Comparison of ENCODE assay signal across 8 mouse cellular contexts in the genomic region with DNA sequence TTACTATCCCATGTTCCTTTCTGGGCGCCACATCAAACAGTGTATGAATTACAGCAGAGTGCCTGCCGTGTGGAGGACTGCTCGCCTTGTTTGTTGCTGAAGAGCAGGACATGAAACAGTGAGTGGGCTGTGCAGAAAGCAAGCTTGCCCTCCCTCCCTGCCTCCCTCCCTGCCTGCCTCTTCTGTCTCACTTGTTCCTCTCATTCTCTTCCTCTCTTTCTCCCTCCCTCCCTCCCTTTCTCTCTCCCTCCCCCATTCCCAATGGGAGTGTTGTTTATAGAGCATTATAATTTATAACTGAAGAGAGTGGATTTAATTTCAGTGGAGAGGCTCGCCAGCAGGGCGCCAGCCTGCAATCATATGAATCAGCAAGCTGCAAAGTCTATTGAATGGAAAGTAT.
A peak's percentile ranks its signal among the peaks of the same experiment; 100 is the strongest.
DNase-seq lines count a peak whose midpoint lies in the region; ATAC-seq and TF ChIP-seq lines count a peak whose summit lies in the region.

No protein-coding gene starts in this region.

- ATAC-seq in lung, postnatal 0 days: peak; percentile 46
- peak; percentile 73 for ATAC-seq in intestine, embryonic 16.5 days
- ATAC-seq in neural tube, embryonic 15.5 days (ENCODE audit: low FRiP score): peak; percentile 68

- 21% methylated on average over 5 of the region's 5 CpGs for WGBS in lung, postnatal 0 days
- WGBS in intestine, embryonic 16.5 days: 29% methylated on average over 5 of the region's 5 CpGs
- WGBS in neural tube, embryonic 15.5 days: 7% methylated on average over 5 of the region's 5 CpGs

- H3K4me1 ChIP-seq in lung, postnatal 0 days (ENCODE audit: insufficient read depth, low read depth, low read length): peaks cover 4% of the 10 kb centered on the region; the same call in 1 of the 2 replicates
- H3K4me1 ChIP-seq in intestine, embryonic 16.5 days (ENCODE audit: control insufficient read depth, insufficient read depth, low read length): peaks cover 20% of the 10 kb centered on the region
- peaks cover 39% of the 10 kb centered on the region for H3K4me1 ChIP-seq in neural tube, embryonic 15.5 days

- H3K36me3 ChIP-seq in lung, postnatal 0 days (ENCODE audit: insufficient read depth, low read length): no peaks in the 10 kb centered on the region
- H3K36me3 ChIP-seq in intestine, embryonic 16.5 days (ENCODE audit: control insufficient read depth, insufficient read depth, low read length): no peaks in the 10 kb centered on the region
- no peaks in the 10 kb centered on the region for H3K36me3 ChIP-seq in neural tube, embryonic 15.5 days

- H3K4me3 ChIP-seq in lung, postnatal 0 days (ENCODE audit: low read depth, low read length): peak overlapping the region; percentile 8; the same call in 1 of the 2 replicates
- H3K4me3 ChIP-seq in intestine, embryonic 16.5 days (ENCODE audit: low read length): no peak overlapping the region
- H3K4me3 ChIP-seq in neural tube, embryonic 15.5 days (replicated peaks): peak overlapping the region; percentile 3; the same call in 1 of the 2 replicates

- no peaks in the 10 kb centered on the region for H3K9me3 ChIP-seq in lung, postnatal 0 days (ENCODE audit: low read length)
- H3K9me3 ChIP-seq in intestine, embryonic 16.5 days (ENCODE audit: control insufficient read depth, low read length): no peaks in the 10 kb centered on the region
- no peaks in the 10 kb centered on the region for H3K9me3 ChIP-seq in neural tube, embryonic 15.5 days (replicated peaks)

- no peak for TF ChIP-seq EP300 in lung, postnatal 0 days (IDR thresholded peaks at IDR 0.05)

- no peaks in the 10 kb centered on the region for H3K27me3 ChIP-seq in lung, postnatal 0 days (replicated peaks; ENCODE audit: insufficient read depth, low read length)
- no peaks in the 10 kb centered on the region for H3K27me3 ChIP-seq in intestine, embryonic 16.5 days (replicated peaks; ENCODE audit: control insufficient read depth, insufficient read depth, low read length)
- no peaks in the 10 kb centered on the region for H3K27me3 ChIP-seq in neural tube, embryonic 15.5 days (replicated peaks)

- peak overlapping the region; percentile 27 for H3K4me2 ChIP-seq in lung, postnatal 0 days (replicated peaks; ENCODE audit: low read depth, low read length)
- peak overlapping the region; percentile 39 for H3K4me2 ChIP-seq in intestine, embryonic 16.5 days (ENCODE audit: low read depth, low read length)
- peak overlapping the region; percentile 54 for H3K4me2 ChIP-seq in neural tube, embryonic 15.5 days

- H3K27ac ChIP-seq in lung, postnatal 0 days (ENCODE audit: low read length): peak overlapping the region; percentile 28; the same call in 1 of the 2 replicates
- H3K27ac ChIP-seq in intestine, embryonic 16.5 days (ENCODE audit: low read length): peak overlapping the region; percentile 43; the same call in 1 of the 2 replicates
- peak overlapping the region; percentile 58 for H3K27ac ChIP-seq in neural tube, embryonic 15.5 days (replicated peaks)

- DNase-seq in frontal cortex, adult 2 months (ENCODE audit: extremely low spot score in 1 of 2, low spot score in 1 of 2): peak; percentile 6 to 31
- DNase-seq in frontal cortex, postnatal 14 days (ENCODE audit: low spot score in 2 of 2): no peak
- peak; percentile 54 for DNase-seq in lung, postnatal 0 days (ENCODE audit: low spot score)
- DNase-seq in lung, postnatal 25 days (ENCODE audit: low spot score): no peak
- no peak for DNase-seq in cerebellum, postnatal 36 days
- DNase-seq in natural killer cell, adult 2 months (ENCODE audit: low spot score in 2 of 2): no peak

- no peak overlapping the region for H3K9ac ChIP-seq in lung, postnatal 0 days (replicated peaks; ENCODE audit: low read depth)
- H3K9ac ChIP-seq in intestine, embryonic 16.5 days (ENCODE audit: low read depth, low read length): no peak overlapping the region
- no peak overlapping the region; the same call in 1 of the 2 replicates for H3K9ac ChIP-seq in neural tube, embryonic 15.5 days (replicated peaks)

- peak; percentile 4; the same call in 1 of the 2 replicates for TF ChIP-seq CTCF in lung, postnatal 0 days (IDR thresholded peaks at IDR 0.05)

Comparison
In these comparisons a context has a peak if more than half of its experiments do, and no peak if none do; other contexts are left out.
1. DNase-seq: peak in frontal cortex, adult 2 months (2 of 2) and lung, postnatal 0 days (single experiment); none in frontal cortex, postnatal 14 days (0 of 2), lung, postnatal 25 days (single experiment), cerebellum, postnatal 36 days (0 of 2) and natural killer cell, adult 2 months (0 of 2).
2. Peak in every context shown above with its lines, with median percentiles within 50 percentile points of each other: ATAC-seq, H3K27ac ChIP-seq and H3K4me2 ChIP-seq.